Mouse (Mus musculus) heart, embryonic 14.5 days (tissue): ENCODE measurements at regions not wholly inside any gene's neighbourhood (a gene's known extent, or its start where the extent isn't known, plus 50 kb on each side); places are given as distances from the start of the nearest gene placed in this dataset.
"Not testable (repeated sequence)": the region's sequence is repeated elsewhere in the genome, so short reads cannot be mapped to it uniquely, and the experiment has no call there.

Experiments
- ATAC-seq: fragments of 200-750 bp; cut with Nextera tagmentation; 2 replicates; pipeline ENCODE4 v1.8.0; 2017; ENCODE audit warnings: low read depth, moderate TSS enrichment; ENCODE audit not compliant: insufficient number of reproducible peaks, insufficient read depth, low FRiP score
- H3K27ac ChIP-seq, 2 experiments: fragments of 200-500 bp in 1 of 2; fragments of 300-500 bp in 1 of 2; sonication (generic) in 1 of 2; replicated peaks in 1 of 2; 2 replicates each; pipeline ENCODE4 v1.5.1; 2012 to 2014; ENCODE audit warnings: low read depth in 2 of 2, low read length in 2 of 2, control low read depth in 1 of 2, mild to moderate bottlenecking in 1 of 2, mixed read lengths in 1 of 2; ENCODE audit not compliant: control insufficient read depth in 1 of 2, insufficient read depth in 1 of 2
- H3K27me3 ChIP-seq: fragments of 300-500 bp; sonication (generic); 2 replicates; pipeline ENCODE4 v1.6.1; 2014; ENCODE audit warnings: mild to moderate bottlenecking, low read length, control low read depth; ENCODE audit not compliant: control insufficient read depth, insufficient read depth
- H3K36me3 ChIP-seq: fragments of 300-500 bp; sonication (generic); 2 replicates; pipeline ENCODE4 v1.6.1; 2014; ENCODE audit warnings: mild to moderate bottlenecking, control low read depth, low read length, mixed read lengths; ENCODE audit not compliant: control insufficient read depth, insufficient read depth
- H3K4me1 ChIP-seq, 2 experiments: fragments of 200-500 bp in 1 of 2; fragments of 300-500 bp in 1 of 2; sonication (generic) in 1 of 2; 2 replicates each; pipeline ENCODE4 v1.6.1; 2012 to 2014; ENCODE audit warnings: low read length in 2 of 2, control low read depth in 1 of 2, mixed read lengths in 1 of 2; ENCODE audit not compliant: control insufficient read depth in 2 of 2, insufficient read depth in 2 of 2
- H3K4me2 ChIP-seq: fragments of 300-500 bp; sonication (generic); 2 replicates; pipeline ENCODE4 v1.6.1; 2014; ENCODE audit warnings: mild to moderate bottlenecking, low read length
- H3K4me3 ChIP-seq, 2 experiments: fragments of 200-500 bp in 1 of 2; fragments of 300-500 bp in 1 of 2; sonication (generic) in 1 of 2; 2 replicates each; pipeline ENCODE4 v1.5.1; 2012 to 2014; ENCODE audit warnings: low read length in 2 of 2, mild to moderate bottlenecking in 2 of 2, control low read depth in 1 of 2, low read depth in 1 of 2, moderate library complexity in 1 of 2; ENCODE audit not compliant: control insufficient read depth in 1 of 2, insufficient read depth in 1 of 2
- H3K9ac ChIP-seq: fragments of 300-500 bp; sonication (generic); 2 replicates; pipeline ENCODE4 v1.6.1; 2014; ENCODE audit warnings: mild to moderate bottlenecking, low read length
- H3K9me3 ChIP-seq: fragments of 300-500 bp; sonication (generic); 2 replicates; pipeline ENCODE4 v1.6.1; 2016; ENCODE audit warnings: low read length, control low read depth; ENCODE audit not compliant: control insufficient read depth
- WGBS: fragments of 180-500 bp; shearing (Covaris S2); extraction: QIAGEN DNeasy Blood & Tissue Kit; methylation state at CpG from one replicate; pipeline ENCODE4 v1.1.7; 2014; 5-methylcytosine and 5-hydroxymethylcytosine counted together

GRCm38 (mm10) chr10:30327849-30328248 is 127.5 kb upstream of the Cenpw start:
- Histone ChIP-seq H3K4me3 (no peak overlapping the region), H3K4me1 (no peaks in the 10 kb centered on the region), H3K36me3 (no peaks in the 10 kb centered on the region), H3K27me3 (no peaks in the 10 kb centered on the region), H3K27ac (no peak overlapping the region), H3K9me3 (no peaks in the 10 kb centered on the region), H3K4me2 (no peak overlapping the region), H3K9ac (no peak overlapping the region)
- 56% methylated on average over 8 of the region's 8 CpGs for WGBS
- no peak for ATAC-seq

- no peaks in the 10 kb centered on the region for H3K4me1 ChIP-seq
- no peaks in the 10 kb centered on the region for H3K27me3 ChIP-seq
- ATAC-seq = no peak
- 62% methylated on average over 1 of the region's 1 CpGs for WGBS
- no peak overlapping the region for H3K4me2 ChIP-seq
- H3K9ac ChIP-seq = no peak overlapping the region
- H3K27ac ChIP-seq = no peak overlapping the region
- no peaks in the 10 kb centered on the region for H3K36me3 ChIP-seq
- no peaks in the 10 kb centered on the region for H3K9me3 ChIP-seq
- no peak overlapping the region for H3K4me3 ChIP-seq
Measured at GRCm38 (mm10) chr10:30326861-30327260, 126.5 kb upstream of the Cenpw start.

- H3K36me3 ChIP-seq, ATAC-seq, H3K4me2 ChIP-seq, H3K4me3 ChIP-seq, H3K27ac ChIP-seq, H3K9ac ChIP-seq, H3K9me3 ChIP-seq, H3K4me1 ChIP-seq, H3K27me3 ChIP-seq: not testable (repeated sequence)
- 67% methylated on average over 1 of the region's 7 CpGs for WGBS
Measured at GRCm38 (mm10) chr10:30295871-30296270, 95.5 kb upstream of the Cenpw start.

GRCm38 (mm10) chr10:30281666-30282065 is 81.3 kb upstream of the Cenpw start:
- no peak overlapping the region for H3K27ac ChIP-seq
- no peak overlapping the region for H3K4me2 ChIP-seq
- no peaks in the 10 kb centered on the region for H3K36me3 ChIP-seq
- H3K4me1 ChIP-seq = 0 out of 4 replicates have a peak, but pooled peaks cover 0 to 4% of the 10 kb centered on the region in 2 experiments
- ATAC-seq = no peak
- WGBS = 86% methylated on average over 2 of the region's 2 CpGs
- H3K27me3 ChIP-seq = no peaks in the 10 kb centered on the region
- H3K9me3 ChIP-seq = 0 out of 2 replicates have a peak, but pooled peaks cover 4% of the 10 kb centered on the region
- H3K4me3 ChIP-seq = no peak overlapping the region
- no peak overlapping the region for H3K9ac ChIP-seq

- Histone ChIP-seq H3K36me3 (no peaks in the 10 kb centered on the region), H3K9me3 (0 out of 2 replicates have a peak, but pooled peaks cover 4% of the 10 kb centered on the region), H3K27me3 (no peaks in the 10 kb centered on the region), H3K4me3 (no peak overlapping the region), H3K4me2 (no peak overlapping the region), H3K27ac (no peak overlapping the region), H3K4me1 (0 out of 4 replicates have a peak, but pooled peaks cover 0 to 4% of the 10 kb centered on the region in 2 experiments), H3K9ac (no peak overlapping the region)
- WGBS = 75% methylated on average over 1 of the region's 1 CpGs
- ATAC-seq = no peak
Measured at GRCm38 (mm10) chr10:30280451-30280850, 80.1 kb upstream of the Cenpw start.

GRCm38 (mm10) chr10:30279978-30280377 is 79.6 kb upstream of the Cenpw start:
- 55% methylated on average over 3 of the region's 3 CpGs for whole genome bisulfite sequencing

GRCm38 (mm10) chr10:30278987-30279386 is 78.6 kb upstream of the Cenpw start:
- H3K4me1 ChIP-seq = 0 out of 4 replicates have a peak, but pooled peaks cover 0 to 4% of the 10 kb centered on the region in 2 experiments
- H3K27ac ChIP-seq = no peak overlapping the region
- 0 out of 2 replicates have a peak, but pooled peaks cover 4% of the 10 kb centered on the region for H3K9me3 ChIP-seq
- ATAC-seq = no peak
- no peak overlapping the region for H3K9ac ChIP-seq
- no peak overlapping the region for H3K4me3 ChIP-seq
- no peaks in the 10 kb centered on the region for H3K36me3 ChIP-seq
- H3K27me3 ChIP-seq = no peaks in the 10 kb centered on the region
- no peak overlapping the region for H3K4me2 ChIP-seq

More at GRCm38 (mm10) chr10:30279978-30280377, 79.6 kb upstream of the Cenpw start:
- no peak for ATAC-seq
- 0 out of 2 replicates have a peak, but pooled peaks cover 4% of the 10 kb centered on the region for H3K9me3 ChIP-seq
- H3K4me3 ChIP-seq = no peak overlapping the region
- no peaks in the 10 kb centered on the region for H3K36me3 ChIP-seq
- H3K27ac ChIP-seq = no peak overlapping the region
- no peak overlapping the region for H3K9ac ChIP-seq
- no peaks in the 10 kb centered on the region for H3K27me3 ChIP-seq
- H3K4me1 ChIP-seq = 0 out of 4 replicates have a peak, but pooled peaks cover 0 to 4% of the 10 kb centered on the region in 2 experiments
- H3K4me2 ChIP-seq = no peak overlapping the region

- no peak overlapping the region for H3K4me2 ChIP-seq
- no peak overlapping the region for H3K27ac ChIP-seq
- H3K9ac ChIP-seq = no peak overlapping the region
- H3K9me3 ChIP-seq = no peaks in the 10 kb centered on the region
- H3K36me3 ChIP-seq = no peaks in the 10 kb centered on the region
- H3K27me3 ChIP-seq = no peaks in the 10 kb centered on the region
- WGBS = 73% methylated on average over 4 of the region's 4 CpGs
- no peaks in the 10 kb centered on the region for H3K4me1 ChIP-seq
- H3K4me3 ChIP-seq = no peak overlapping the region
- ATAC-seq = no peak
Measured at GRCm38 (mm10) chr10:30265129-30265528, 64.8 kb upstream of the Cenpw start.
